Mouse (Mus musculus): Measurements from ENCODE around the gene Cep350.

- no peak for TF ChIP-seq EP300 (optimal IDR thresholded peaks at IDR 0.05)
- no peak for TF ChIP-seq CTCF (IDR thresholded peaks at IDR 0.05; ENCODE audit: low read depth)
These were observed 46.7 kb upstream of the Cep350 start for GRCm38 (mm10) chr1:156019800-156020199.
